Mouse (Mus musculus): Measurements from ENCODE around the gene Fas.

Fas gene

GRCm38 (mm10) chr19:34289948-34290789 lies at the start of gene Fas:
TSS of gene Fas (plus strand) at chr19:34290666.
- peak; percentile 46 to 61 for DNase-seq (ENCODE audit: low read depth in 2 of 2, low spot score in 2 of 2)

- peak; percentile 10 to 41 for DNase-seq (ENCODE audit: low read depth in 2 of 2, low spot score in 2 of 2)
Observed at GRCm38 (mm10) chr19:34241247-34241915, 49.1 kb upstream of the Fas start.

GRCm38 (mm10) chr19:34242925-34243324 lies 47.5 kb upstream of the Fas start:
- DNase-seq (ENCODE audit: low read depth in 2 of 2, low spot score in 2 of 2), result no peak

GRCm38 (mm10) chr19:34244056-34244455 lies 46.4 kb upstream of the Fas start:
- peak; percentile 53 to 57 for DNase-seq (ENCODE audit: low read depth in 2 of 2, low spot score in 2 of 2)

GRCm38 (mm10) chr19:34248558-34248957 lies 41.9 kb upstream of the Fas start:
- no peak for DNase-seq (ENCODE audit: low read depth in 2 of 2, low spot score in 2 of 2)

GRCm38 (mm10) chr19:34250621-34251020 lies 39.8 kb upstream of the Fas start:
- no peak for DNase-seq (ENCODE audit: low read depth in 2 of 2, low spot score in 2 of 2)

GRCm38 (mm10) chr19:34251900-34252299 lies 38.6 kb upstream of the Fas start:
- no peak for DNase-seq (ENCODE audit: low read depth in 2 of 2, low spot score in 2 of 2)

- no peak for DNase-seq (ENCODE audit: low read depth in 2 of 2, low spot score in 2 of 2)
Observed at GRCm38 (mm10) chr19:34252450-34252849, 38.0 kb upstream of the Fas start.

GRCm38 (mm10) chr19:34254101-34254879 lies 36.2 kb upstream of the Fas start:
- DNase-seq (ENCODE audit: low read depth in 2 of 2, low spot score in 2 of 2), result no peak

GRCm38 (mm10) chr19:34254880-34255681 lies 35.4 kb upstream of the Fas start, which contains the start of gene Acta2:
TSS of gene Acta2 (minus strand) at chr19:34255590.
- DNase-seq (ENCODE audit: low read depth in 2 of 2, low spot score in 2 of 2), result no peak

GRCm38 (mm10) chr19:34256149-34256548 lies 34.3 kb upstream of the Fas start:
- no peak for DNase-seq (ENCODE audit: low read depth in 2 of 2, low spot score in 2 of 2)

GRCm38 (mm10) chr19:34256936-34257335 lies 33.5 kb upstream of the Fas start:
- no peak for DNase-seq (ENCODE audit: low read depth in 2 of 2, low spot score in 2 of 2)

GRCm38 (mm10) chr19:34262273-34262974 lies 28.0 kb upstream of the Fas start:
- DNase-seq (ENCODE audit: low read depth in 2 of 2, low spot score in 2 of 2), result no peak

GRCm38 (mm10) chr19:34265604-34266193 lies 24.8 kb upstream of the Fas start:
- DNase-seq (ENCODE audit: low read depth in 2 of 2, low spot score in 2 of 2), result no peak

GRCm38 (mm10) chr19:34268991-34269390 lies 21.5 kb upstream of the Fas start:
- DNase-seq (ENCODE audit: low read depth in 2 of 2, low spot score in 2 of 2), result no peak

GRCm38 (mm10) chr19:34270106-34270726 lies 20.2 kb upstream of the Fas start:
- DNase-seq (ENCODE audit: low read depth in 2 of 2, low spot score in 2 of 2), result no peak

- no peak for DNase-seq (ENCODE audit: low read depth in 2 of 2, low spot score in 2 of 2)
Observed at GRCm38 (mm10) chr19:34270824-34271464, 19.5 kb upstream of the Fas start.

- no peak for DNase-seq (ENCODE audit: low read depth in 2 of 2, low spot score in 2 of 2)
Observed at GRCm38 (mm10) chr19:34273073-34273472, 17.4 kb upstream of the Fas start.

GRCm38 (mm10) chr19:34278078-34278477 lies 12.4 kb upstream of the Fas start:
- no peak for DNase-seq (ENCODE audit: low read depth in 2 of 2, low spot score in 2 of 2)

Measured in CD8-positive naive resting alpha-beta T cell, adult 2 months (primary cell).